Mouse (Mus musculus) bone marrow macrophage, adult 2 months (primary cell): ENCODE measurements around the gene Umps. TPM values are rescaled to one million over a fixed set of nuclear protein-coding genes. Genes with fewer than 3 reads are reported as not detected.

ENCODE experiments used
- H3K27ac ChIP-seq: 2 replicates; pipeline ENCODE4 v1.5.1; 2012; ENCODE audit warnings: low read depth, low read length; ENCODE audit not compliant: insufficient read depth
- H3K4me1 ChIP-seq: 2 replicates; pipeline ENCODE4 v1.6.1; 2012; ENCODE audit warnings: low read length; ENCODE audit not compliant: control insufficient read depth, insufficient read depth
- H3K4me3 ChIP-seq: 2 replicates; pipeline ENCODE4 v1.5.1; 2012; ENCODE audit warnings: mild to moderate bottlenecking, low read length, moderate library complexity; ENCODE audit not compliant: insufficient read depth
- CTCF ChIP-seq: IDR thresholded peaks from 2 replicates; pipeline ENCODE4 v1.5.1; 2012; ENCODE audit warnings: low read depth, mild to moderate bottlenecking, low read length, moderate library complexity
- POLR2A ChIP-seq: IDR thresholded peaks from 2 replicates; pipeline ENCODE4 v1.6.1; 2012; ENCODE audit warnings: mild to moderate bottlenecking, low read depth, low read length, borderline replicate concordance
- polyA plus RNA-seq: library from polyadenylated mRNA; stranded (reverse); fragments of >200 nt; gene quantifications from 2 replicates; pipeline ENCODE4 v1.2.4, GENCODE M21; 2012; ENCODE audit not compliant: missing spikeins, insufficient read depth, insufficient read length

The Umps gene
- polyA plus RNA-seq, 1 experiment = 11.6 TPM

DNA sequence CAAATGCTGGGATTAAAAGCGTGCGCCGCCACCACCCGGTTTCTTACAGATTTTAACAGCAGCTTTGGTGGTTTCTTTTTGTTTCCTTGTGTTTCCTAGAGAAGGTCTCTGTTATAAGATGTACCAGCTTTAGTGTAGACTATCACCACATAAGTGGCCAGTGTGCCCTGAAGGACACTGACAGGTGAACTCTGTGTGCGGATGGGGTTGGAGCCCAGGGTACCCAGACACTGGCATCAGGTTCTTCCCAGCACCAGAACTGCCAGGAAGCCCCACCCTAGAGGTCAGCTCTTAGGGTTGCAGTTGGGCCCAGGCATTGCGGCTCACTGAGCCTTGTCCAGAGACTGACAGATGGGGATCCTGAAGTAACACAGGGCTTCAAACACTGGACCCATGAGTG lies 23.4 kb downstream of the Umps start:
- TF ChIP-seq POLR2A = no peak
- TF ChIP-seq CTCF = no peak
- Histone ChIP-seq H3K4me3 (no peak overlapping the region), H3K4me1 (peaks cover 12% of the 10 kb centered on the region), H3K27ac (no peak overlapping the region)

DNA sequence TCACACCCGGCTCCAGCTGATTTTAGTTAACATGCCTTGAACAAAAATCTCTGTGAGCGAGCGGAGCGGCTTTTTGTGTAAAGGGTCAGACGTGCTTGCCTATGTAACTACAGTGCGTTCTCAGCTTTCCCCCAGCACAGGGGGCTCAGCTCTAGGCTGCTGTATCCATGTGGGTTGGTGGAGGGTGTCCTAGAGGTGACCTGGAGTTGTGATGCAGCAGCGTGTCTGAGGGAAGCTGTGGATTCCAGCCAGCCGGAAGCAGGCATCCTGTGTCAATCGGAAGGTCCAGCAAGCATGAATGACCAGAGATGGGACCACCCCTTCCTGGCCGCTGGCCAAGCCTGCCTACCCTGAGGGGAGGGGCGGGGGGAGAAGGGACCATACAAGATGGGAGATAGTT lies 24.5 kb downstream of the Umps start:
- Histone ChIP-seq H3K4me3 (no peak overlapping the region), H3K4me1 (peaks cover 22% of the 10 kb centered on the region), H3K27ac (no peak overlapping the region)
- TF ChIP-seq POLR2A (no peak), CTCF (no peak)

DNA sequence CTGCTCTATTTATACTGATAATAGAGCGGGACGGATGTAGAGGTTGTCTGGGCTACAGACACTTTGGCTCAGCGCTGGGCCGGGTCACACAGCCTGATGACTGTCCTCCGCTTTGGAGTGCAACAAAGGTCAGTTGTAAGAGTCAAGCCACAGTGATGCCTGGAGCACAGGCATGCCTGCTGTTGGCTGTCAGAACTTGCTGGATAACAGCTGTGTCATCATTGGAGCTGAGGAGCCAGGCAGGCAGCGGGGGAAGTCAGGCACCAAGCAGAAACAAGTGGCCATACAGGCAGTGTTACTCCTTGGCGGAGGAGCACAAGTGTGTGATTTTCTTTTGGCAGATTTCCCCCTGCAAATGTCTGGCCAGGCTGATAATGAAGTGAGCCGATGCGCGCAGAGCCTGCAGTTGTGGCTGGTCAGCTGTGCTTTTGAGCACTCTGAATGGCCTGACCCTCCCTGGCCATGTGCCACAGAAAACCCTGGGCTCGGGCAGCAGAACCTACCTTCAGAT lies 25.5 kb downstream of the Umps start:
- no peak overlapping the region for H3K27ac ChIP-seq
- TF ChIP-seq CTCF = no peak
- no peak for TF ChIP-seq POLR2A
- peaks cover 32% of the 10 kb centered on the region for H3K4me1 ChIP-seq
- no peak overlapping the region for H3K4me3 ChIP-seq

DNA sequence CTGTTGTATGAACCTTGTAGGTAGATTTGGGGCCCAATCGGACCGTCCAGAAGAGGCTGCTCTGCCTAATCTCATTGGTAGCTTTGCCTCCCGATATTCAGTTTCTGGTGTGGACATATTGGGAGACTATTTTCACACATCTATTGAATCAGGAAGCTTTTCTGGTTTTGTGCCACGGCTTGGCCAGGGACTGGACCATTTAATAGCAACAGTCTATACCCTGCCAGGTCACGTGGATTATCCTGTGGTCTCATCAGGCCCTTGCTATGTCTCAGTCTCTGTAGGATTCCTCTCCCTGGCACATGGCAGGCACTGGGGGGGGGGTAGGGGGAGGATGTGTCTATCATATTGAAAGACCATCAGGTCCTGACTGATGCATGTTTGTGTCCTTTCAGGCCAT lies 26.7 kb downstream of the Umps start:
- TF ChIP-seq POLR2A = no peak
- TF ChIP-seq CTCF = no peak
- peaks cover 44% of the 10 kb centered on the region for H3K4me1 ChIP-seq
- H3K4me3 ChIP-seq = no peak overlapping the region
- H3K27ac ChIP-seq = no peak overlapping the region

DNA sequence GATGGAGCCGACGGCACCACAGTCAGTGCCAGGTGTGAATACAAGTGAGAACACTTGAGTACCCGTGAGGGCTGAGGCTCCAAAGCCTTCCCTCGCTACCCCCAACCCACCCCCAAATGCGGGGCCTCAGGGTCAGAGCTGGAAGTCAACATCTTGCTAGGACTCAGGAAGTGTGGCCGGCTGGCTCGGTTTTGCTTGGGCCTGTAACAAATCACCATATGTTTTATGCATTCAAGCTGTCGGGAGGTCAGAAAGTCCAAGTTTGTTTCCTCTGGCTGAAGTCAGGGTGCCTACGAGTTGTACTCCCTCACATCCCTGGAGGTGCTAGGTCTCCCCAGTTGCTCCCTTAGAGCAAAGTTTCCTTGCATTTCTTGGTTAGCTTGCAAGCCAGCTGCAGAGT lies 27.2 kb downstream of the Umps start:
- Histone ChIP-seq H3K4me3 (no peak overlapping the region), H3K27ac (no peak overlapping the region)
- no peak for TF ChIP-seq POLR2A
- TF ChIP-seq CTCF = no peak

DNA sequence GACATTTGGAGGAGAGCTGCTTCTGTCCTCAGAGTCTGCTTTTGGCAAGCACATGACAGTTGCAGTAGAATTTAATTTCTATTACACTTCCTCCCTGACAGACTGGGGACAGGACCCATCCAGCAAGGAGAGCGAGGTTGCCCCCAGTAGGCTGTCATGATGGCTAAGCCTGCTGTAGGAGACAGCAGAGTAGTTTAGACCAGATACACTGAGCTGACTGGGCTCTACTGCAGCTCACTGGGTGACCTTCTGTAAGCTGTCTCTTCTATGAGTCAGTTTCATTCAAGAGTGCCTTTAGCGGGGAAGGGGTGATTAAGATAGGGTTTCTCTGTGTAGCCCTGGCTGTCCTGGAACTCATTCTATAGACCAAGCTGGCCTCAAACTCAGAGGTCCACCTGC lies 27.7 kb downstream of the Umps start:
- Histone ChIP-seq H3K4me1 (peaks cover 50% of the 10 kb centered on the region), H3K4me3 (no peak overlapping the region), H3K27ac (peak overlapping the region; percentile 96)
- TF ChIP-seq POLR2A (no peak), CTCF (no peak)

More for the DNA sequence above, 27.2 kb downstream of the Umps start:
- peaks cover 46% of the 10 kb centered on the region for H3K4me1 ChIP-seq

DNA sequence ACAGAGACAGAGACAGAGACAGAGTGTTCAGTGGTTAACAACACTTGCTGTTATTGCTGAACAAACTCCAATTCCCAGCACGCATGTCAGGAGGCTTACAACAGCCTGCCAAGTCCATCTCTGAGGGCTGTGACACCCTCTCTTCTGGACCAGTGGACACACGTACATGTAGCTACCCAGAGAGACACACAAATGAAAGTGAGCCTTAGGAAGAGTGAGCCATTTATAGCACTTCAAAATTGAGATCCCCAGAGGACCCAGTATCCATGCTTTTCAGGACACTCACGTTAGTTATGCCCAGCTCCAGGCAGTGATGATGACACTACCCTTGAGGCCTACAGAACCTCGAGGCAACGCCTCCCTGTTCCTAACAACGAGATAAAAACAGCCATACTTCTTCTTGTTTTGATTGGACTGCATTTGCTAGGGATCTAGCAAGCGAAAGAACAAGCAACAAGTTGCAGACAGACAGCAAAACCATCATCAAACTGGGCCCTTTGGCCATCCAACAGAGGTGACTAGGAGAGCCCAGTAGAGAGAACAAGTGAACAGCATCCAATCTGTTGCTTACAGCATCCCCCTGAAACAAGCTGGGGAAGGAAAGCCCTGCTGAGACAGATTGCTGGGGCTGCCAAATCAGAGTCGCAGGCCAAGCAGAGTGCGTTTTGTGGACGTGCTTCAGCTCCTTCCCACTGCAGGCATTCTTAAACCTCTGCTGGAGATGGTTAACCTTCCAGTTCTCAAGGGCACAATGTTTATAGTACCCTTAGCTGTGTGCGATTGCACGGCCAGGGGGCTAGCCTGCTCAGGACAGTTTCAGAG lies 28.3 kb downstream of the Umps start:
- H3K4me1 ChIP-seq = peaks cover 57% of the 10 kb centered on the region
- H3K4me3 ChIP-seq = no peak overlapping the region
- peak overlapping the region; percentile 96 for H3K27ac ChIP-seq
- TF ChIP-seq POLR2A = no peak
- no peak for TF ChIP-seq CTCF

DNA sequence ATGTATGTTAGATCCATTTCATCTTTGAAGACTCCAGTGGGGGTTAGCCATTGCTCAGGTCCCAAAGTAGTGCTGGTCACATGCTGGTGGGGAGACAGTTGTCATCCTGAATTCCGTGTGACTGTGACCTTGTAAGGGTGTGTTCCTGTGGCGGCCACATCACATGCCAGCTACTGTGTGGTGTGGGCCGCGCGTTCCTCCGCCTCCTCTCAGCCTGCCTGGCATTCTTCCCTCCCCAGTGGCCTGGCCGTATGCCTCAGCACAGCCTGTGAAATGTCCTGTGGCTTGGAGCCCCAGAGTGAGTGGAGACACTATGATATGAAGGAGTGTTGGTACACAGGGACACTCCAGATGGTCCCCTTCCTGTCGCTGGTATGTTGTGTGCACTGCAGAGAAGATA lies 29.3 kb downstream of the Umps start:
- Histone ChIP-seq H3K4me3 (no peak overlapping the region), H3K4me1 (peaks cover 66% of the 10 kb centered on the region), H3K27ac (peak overlapping the region; percentile 96)
- TF ChIP-seq CTCF (no peak), POLR2A (no peak)

DNA sequence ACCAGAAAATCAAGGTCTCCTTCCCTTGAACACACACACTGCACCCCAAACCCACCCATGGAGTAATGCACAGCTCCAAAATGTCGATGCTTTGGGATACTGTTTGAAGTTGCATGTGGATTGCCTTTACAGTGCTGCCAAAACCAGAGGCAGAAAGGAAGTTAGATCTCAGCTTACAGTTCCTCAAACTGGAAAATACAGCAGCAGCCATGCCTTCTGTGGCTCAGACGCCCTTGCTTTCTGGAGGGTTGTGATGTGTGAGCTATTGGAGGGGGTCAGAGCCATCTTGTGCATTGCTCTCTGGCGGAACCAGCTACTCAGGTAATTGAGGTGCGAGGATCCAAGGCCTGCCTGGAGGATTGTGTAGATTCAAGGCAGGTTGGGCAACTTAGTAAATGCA lies 30.0 kb downstream of the Umps start:
- peaks cover 73% of the 10 kb centered on the region for H3K4me1 ChIP-seq
- peak overlapping the region; percentile 96 for H3K27ac ChIP-seq
- no peak for TF ChIP-seq CTCF
- no peak for TF ChIP-seq POLR2A
- no peak overlapping the region for H3K4me3 ChIP-seq

DNA sequence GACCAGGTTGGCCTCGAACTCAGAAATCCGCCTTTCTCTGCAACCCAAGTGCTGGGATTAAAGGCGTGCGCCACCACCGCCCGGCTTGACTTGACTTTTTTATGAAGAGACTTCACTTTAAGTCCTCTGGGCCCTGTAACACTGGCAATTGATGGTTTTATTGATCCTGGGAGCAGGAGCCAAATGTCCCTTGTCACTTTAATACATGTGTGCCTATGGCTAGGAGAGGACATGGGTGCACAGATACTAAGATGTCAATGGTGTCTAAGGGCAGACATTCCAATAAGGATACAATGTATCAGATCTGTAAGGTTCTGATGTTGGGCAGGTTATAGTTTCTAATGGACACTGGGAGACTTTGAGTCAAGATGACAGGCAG lies 31.4 kb downstream of the Umps start:
- Histone ChIP-seq H3K27ac (peak overlapping the region; percentile 34; the same call in 1 of the 2 replicates), H3K4me1 (peaks cover 80% of the 10 kb centered on the region), H3K4me3 (no peak overlapping the region)
- TF ChIP-seq POLR2A (no peak), CTCF (no peak)
